Mouse (Mus musculus) olfactory bulb, adult 2 months (tissue): Measurements from ENCODE around the gene Ogfod3.

Experiments
- CTCF ChIP-seq: fragments of 200-500 bp; IDR thresholded peaks from 2 replicates; pipeline ENCODE4 v1.5.1; 2012; ENCODE audit warnings: low read depth, mild to moderate bottlenecking, low read length, moderate library complexity; ENCODE audit not compliant: insufficient read depth
- POLR2A ChIP-seq: fragments of 200-500 bp; IDR thresholded peaks from 2 replicates; pipeline ENCODE4 v1.6.1; 2012; ENCODE audit warnings: mild to moderate bottlenecking, low read depth, low read length, moderate library complexity; ENCODE audit not compliant: insufficient read depth

DNA sequence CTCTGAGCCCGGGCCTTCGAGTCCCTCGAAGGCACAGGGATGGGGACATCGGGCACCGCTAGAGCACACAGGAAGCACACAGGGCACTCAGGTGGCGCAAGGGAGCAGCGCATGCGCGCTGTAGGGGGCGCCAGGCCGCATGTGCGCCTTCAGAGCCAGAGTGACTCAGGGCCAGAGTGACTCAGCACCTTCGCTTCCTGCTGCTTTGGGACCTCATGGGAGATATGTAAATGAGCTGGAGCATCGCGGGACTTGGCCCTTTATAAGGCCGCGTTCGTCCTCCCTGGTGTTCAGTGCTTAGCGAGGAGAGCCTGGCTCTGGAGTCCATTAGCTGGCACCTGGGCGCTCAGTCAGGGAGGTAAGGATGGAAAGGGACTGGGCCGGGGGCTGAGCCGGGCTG is 58.6 kb downstream of the Ogfod3 start, which contains the start of gene Tex19.1:
- TF ChIP-seq CTCF (no peak), POLR2A (no peak)
